Mouse (Mus musculus) lung, postnatal 36 days (tissue): ENCODE measurements around the gene Cbl.

ENCODE experiments used
- DNase-seq: peaks from one replicate; pipeline ENCODE4 v3.0.0; 2022; ENCODE audit warnings: mixed read lengths

The Cbl gene

DNA sequence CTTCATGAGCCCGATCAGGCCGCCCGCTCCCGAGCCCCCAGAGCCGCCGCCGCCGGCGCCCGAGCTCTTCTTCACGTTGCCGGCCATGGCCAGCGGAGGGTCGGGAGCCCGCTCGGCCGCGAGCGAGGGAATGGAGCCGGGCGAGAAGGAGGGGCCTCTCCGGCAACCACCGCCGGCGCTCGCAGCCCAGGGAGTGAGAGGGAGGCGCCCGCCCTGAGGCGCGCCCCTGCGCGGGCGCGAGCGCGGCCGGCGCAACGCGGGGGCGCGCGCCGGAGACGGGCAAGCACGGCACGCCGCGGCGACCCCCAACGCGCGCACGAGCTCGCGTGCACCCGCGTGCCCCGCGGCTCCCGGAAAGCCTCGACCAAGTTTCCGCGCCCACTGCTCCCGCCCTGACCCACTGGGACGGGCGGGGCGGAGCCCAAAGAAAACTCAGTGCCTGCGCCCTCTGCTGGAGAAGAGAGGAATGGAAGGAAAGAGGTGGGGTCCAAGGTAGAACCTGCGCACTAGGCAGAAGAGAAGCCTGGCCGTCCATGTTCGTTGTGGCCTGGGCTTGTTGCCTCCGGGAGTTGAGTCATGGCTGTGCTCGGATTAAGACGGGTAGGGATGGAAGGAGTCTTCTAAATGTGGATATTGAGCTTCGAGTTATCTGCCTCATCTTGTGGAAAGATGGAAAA lies at the start of gene Cbl:
Cbl (minus strand) TSS at position 248 of the 677 bp plus-strand sequence.
- peak; percentile 99 for DNase-seq

DNA sequence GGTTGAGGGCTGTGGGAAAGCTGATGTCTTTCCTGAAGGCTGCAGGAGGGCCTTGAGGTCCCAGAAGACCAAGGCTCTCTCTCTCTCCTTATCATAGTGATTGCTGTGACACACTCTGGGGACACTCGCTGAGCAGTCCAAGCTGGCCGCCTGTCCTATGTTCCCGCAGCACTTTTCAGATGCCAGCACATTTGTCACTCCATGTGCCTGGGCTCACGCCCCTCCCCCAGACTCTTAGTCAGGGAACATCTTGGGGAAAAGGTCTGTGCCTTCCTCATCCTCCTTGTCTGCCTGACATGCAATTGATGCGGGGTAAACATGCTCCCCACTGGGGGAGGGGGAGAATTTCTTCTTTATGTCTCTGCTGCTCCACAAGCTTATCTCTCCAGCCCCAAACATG lies 49.3 kb upstream of the Cbl start:
- DNase-seq: no peak

DNA sequence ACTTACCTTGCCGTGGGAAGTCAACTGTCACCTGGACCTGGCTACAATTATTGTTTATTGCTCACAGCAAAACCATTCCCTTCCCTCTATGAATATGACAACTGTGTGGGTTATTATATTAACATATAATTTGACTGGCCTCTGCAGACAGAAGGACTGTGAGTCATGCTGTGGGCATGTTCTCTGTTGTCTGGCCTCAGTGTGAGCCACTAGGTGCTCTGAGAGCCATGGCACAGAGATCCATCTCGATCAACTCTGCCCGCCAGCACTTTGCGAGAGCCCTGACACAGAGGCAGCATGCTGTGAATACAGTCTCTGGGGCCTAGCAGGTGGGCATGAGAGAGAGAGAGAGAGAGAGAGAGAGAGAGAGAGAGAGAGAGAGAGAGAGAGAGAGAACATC lies 36.1 kb upstream of the Cbl start:
- DNase-seq: no peak

DNA sequence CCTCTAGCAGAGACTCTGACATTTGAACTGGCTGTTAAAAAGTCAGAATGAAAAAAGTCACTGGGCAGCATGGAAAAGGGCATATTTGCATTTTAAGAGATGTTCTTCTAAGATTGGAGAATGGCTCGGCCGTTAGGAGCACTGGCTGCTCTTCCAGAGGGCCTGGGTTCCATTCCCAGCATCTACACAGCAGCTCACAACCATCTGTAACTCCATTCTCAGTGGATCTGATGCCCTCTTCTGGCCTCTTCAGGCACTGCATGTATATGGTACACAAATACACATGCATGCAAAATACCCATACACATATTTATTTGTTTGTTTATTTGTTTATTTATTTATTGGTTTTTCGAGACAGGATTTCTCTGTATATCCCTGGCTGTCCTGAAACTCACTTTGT lies 35.2 kb upstream of the Cbl start:
- peak; percentile 73 for DNase-seq

DNA sequence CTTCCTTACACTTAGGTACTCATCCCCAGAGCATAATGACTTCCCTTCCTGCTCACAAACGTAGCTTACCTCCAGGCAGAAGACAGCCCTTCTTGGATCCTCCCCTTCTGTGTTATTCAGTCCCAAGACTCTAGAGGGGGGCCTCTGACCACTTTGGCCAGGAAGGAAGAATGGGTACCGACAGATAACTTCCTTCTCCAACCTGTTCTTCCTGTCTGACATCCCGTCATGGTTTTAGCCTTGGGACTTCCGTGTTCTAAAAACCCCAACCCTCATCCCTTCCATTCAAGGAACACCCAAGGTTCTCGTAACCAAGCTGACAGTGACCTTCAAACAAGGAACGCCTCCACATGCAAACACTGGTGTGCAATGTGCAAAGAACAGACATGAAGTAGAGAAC lies 34.6 kb upstream of the Cbl start, which contains the start of gene Nlrx1:
Nlrx1 (minus strand) TSS at position 168 of the 400 bp plus-strand sequence.
- peak; percentile 55 for DNase-seq

GRCm38 (mm10) chr9:44268027-44268360 lies 34.1 kb upstream of the Cbl start:
- DNase-seq: peak; percentile 93

DNA sequence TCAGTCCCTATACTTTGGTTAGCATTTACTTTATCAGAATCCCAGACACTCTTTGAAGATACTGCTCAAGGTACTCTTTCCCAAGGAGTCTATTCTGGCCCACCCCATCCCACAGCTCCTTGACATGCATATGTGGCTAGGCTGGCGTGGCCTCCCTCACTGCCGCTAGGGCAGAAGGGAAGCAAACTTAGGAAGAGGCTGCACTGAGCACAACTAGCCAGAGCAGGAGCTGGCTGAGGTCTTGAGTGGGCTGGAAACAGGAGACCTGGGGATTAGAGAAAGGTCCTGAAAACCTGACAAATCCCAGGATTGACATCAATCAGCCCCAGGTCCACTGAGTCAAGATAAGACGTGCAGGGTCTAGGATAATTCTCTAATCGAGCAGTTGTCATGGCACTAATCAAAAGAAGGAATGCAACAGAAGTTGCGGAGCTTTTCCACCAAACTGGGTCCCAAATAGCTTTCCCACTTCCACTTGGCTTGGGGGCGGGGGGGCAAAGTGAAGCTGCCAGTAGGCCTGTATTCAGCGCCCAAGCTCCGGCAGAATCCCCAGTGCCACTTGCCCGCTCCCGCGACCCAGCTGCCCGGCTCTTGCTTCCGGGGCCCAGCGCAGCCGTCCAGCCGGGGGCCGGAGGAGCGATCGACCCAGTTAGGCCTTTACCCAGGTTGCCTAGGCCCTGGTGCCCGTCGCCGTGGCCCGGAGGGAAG lies 33.6 kb upstream of the Cbl start:
- DNase-seq: peak; percentile 39

GRCm38 (mm10) chr9:44266478-44267226 lies 32.8 kb upstream of the Cbl start:
- DNase-seq: peak; percentile 17

DNA sequence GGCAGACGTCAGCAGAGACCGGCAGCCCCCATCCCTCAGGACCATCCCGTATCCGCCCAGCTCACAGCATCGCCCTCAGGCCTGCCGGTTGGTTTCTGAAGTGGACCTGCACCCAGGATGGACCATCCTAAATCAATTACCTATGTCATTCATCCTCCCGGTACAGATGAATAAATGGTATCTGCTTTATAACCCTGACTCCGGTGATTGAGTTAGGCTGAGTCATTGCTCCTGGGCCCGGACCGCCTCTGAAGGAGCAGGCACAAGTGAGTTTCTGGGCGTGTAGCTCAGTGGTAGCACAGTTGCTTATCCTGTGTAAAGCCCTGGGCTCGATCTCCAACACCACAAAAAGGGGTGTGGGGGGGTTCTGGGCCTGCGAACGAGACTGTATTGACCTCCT lies 27.5 kb upstream of the Cbl start:
- no peak for DNase-seq

- peak; percentile 44 for DNase-seq
These were observed 25.2 kb upstream of the Cbl start for GRCm38 (mm10) chr9:44259014-44259413.

DNA sequence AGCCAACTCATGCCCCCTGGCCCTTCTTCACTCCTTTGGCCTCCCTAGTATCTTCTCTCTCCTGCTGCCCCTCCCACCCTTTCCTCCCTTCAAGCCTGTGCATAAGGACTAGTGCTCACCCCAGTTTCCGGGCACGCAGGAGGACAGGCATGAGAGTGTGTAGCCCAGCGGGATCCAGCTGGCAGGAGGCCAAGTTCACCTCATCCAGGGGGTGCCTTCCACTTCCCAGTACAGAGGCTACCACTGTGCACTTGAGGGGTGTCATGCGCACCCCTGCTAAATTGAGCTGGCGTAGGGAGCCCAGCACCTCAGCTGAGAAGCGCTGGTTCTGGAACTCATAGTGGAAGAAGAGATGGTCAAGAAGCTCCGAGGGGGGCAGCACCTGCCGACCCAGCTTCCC lies 22.4 kb upstream of the Cbl start:
- no peak for DNase-seq

- no peak for DNase-seq
These were observed 21.3 kb upstream of the Cbl start for GRCm38 (mm10) chr9:44255136-44255521.

GRCm38 (mm10) chr9:44254508-44255135 lies 20.8 kb upstream of the Cbl start:
- DNase-seq: no peak

GRCm38 (mm10) chr9:44253441-44253840 lies 19.6 kb upstream of the Cbl start:
- DNase-seq: no peak

GRCm38 (mm10) chr9:44251314-44251713 lies 17.5 kb upstream of the Cbl start, which contains the start of gene Pdzd3:
TSS of gene Pdzd3 (minus strand) at chr9:44251471.
- DNase-seq: no peak

DNA sequence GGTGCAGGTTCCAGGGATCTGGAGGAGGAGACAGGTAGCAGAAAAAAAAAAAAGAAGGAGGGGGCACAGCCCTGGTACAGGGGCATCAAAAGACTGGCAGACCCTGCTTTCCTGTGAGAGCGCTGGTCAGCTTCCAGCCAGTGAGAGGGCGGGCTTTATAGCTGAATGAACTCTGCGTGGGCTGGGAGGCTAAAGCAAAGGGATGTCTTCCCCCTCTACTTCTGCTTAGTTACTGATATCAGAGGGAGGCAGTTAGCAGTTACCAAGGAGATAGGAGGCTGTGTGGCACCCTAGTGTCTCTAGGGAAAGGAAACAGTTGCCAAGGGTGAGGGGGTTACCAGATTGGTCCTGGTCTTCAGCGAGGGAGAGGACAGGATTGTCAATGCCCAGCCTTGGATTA lies 16.6 kb upstream of the Cbl start:
- DNase-seq: no peak

GRCm38 (mm10) chr9:44249181-44250146 lies 15.6 kb upstream of the Cbl start:
- peak; percentile 80 for DNase-seq

DNA sequence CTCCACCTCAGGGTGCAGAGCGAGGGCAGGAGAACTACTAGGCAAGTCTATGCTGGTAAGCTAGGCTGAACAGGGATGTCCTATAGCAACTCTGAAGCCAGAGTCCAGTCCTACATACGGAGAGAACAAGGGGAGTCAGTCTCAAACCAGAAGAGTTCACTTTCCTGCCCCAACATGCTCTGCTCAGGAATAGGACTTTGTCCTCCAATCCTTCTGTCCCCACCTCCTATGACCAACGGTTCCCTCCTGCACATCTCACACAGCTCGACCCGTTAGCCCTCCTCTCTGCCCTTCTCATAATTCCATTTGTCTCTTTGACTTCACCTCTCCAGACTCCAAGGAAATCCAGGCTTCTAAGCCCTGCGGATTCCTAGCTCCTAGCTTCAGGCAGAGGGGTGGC lies 14.1 kb upstream of the Cbl start:
- DNase-seq: no peak

DNA sequence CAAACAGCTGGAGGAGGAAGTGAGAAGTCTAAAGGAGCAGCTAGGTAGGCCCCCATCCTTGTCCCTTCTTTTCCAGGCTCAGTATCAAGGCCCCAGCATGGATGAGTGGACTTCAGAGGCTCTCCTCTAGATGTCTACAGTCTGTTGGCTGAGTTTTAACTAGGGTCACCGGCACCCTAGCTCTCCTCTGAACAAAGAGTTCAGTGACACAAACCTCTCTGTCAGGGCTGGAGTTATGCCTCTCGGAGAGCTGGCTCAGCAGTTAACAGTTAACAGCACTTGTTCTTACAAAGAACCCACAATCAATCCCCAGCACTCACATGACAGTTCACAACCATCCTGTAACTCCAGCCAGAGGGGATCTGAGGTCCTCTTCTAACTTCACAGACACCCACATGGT lies 9.8 kb upstream of the Cbl start:
- DNase-seq: no peak

DNA sequence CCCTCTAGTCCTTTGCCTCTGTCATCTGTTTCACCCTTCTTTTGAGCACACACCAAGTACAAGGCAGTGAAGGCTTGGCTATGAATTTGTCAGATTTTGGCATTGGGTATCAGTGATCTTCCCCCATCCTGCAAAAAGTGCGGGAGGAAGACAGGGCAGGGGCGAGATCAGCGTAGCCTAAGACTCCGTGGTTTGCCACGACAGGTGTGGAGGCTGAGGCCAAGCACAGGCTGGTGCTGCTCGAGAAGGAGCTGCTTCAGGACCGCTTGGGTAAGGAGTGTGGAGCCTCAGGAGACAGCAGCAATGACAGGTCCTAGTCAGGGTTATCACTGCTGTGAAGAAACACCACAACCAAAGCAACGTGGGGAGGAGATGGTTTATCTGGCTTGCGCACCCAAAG lies 7.6 kb upstream of the Cbl start:
- DNase-seq: no peak

GRCm38 (mm10) chr9:44240911-44241310 lies 7.1 kb upstream of the Cbl start:
- peak; percentile 10 for DNase-seq

DNA sequence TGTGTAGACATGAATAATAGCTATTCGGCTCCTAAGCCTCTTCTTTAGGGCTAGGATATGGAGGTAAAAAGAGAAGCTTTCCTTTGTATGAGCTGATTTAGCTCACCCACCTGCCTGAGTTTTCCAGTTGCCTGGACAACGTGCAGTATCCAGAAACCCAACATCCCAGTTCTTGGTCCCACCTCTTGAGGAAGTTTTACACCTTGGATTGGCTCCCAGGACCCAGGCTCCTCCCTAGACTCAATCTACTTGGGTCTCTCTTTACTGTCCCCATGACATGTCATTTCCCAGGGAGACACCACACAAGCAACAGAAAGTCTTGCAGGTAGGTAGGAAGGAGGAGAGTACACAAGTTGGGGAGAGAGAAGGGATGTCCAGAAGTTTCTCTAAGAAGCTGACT lies 6.5 kb upstream of the Cbl start, which contains the start of gene Ccdc153:
Ccdc153 (plus strand) TSS at position 278 of the 400 bp plus-strand sequence.
- DNase-seq: no peak
